Mouse (Mus musculus) neural tube, embryonic 14.5 days (tissue): ENCODE results near the gene B3galnt1. TPM values are rescaled to one million over a fixed set of nuclear protein-coding genes. Genes with fewer than 3 reads are reported as not detected.
"Not testable (repeated sequence)": the region's sequence is repeated elsewhere in the genome, so short reads cannot be mapped to it uniquely, and the experiment has no call there.

Experiments used
- ATAC-seq: fragments of 200-750 bp; cut with Nextera tagmentation; 2 replicates; pipeline ENCODE4 v1.8.0; 2017; ENCODE audit warnings: low read depth, mild to moderate bottlenecking, moderate TSS enrichment, moderate library complexity
- H3K27ac ChIP-seq: fragments of 300-500 bp; sonication (generic); 2 replicates; pipeline ENCODE4 v1.5.1; 2014; ENCODE audit warnings: low read depth, mild to moderate bottlenecking, control low read depth, low read length, moderate library complexity, mixed read lengths
- H3K27me3 ChIP-seq: fragments of 300-500 bp; sonication (generic); 2 replicates; pipeline ENCODE4 v1.6.1; 2014; ENCODE audit warnings: low read length; ENCODE audit not compliant: control insufficient read depth, insufficient read depth
- H3K36me3 ChIP-seq: fragments of 300-500 bp; sonication (generic); 2 replicates; pipeline ENCODE4 v1.6.1; 2014; ENCODE audit warnings: low read length, mixed read lengths; ENCODE audit not compliant: control insufficient read depth, insufficient read depth
- H3K4me1 ChIP-seq: fragments of 300-500 bp; sonication (generic); 2 replicates; pipeline ENCODE4 v1.6.1; 2014; ENCODE audit warnings: low read length; ENCODE audit not compliant: control insufficient read depth, insufficient read depth
- H3K4me2 ChIP-seq: fragments of 300-500 bp; sonication (generic); 2 replicates; pipeline ENCODE4 v1.6.1; 2014; ENCODE audit warnings: mild to moderate bottlenecking, low read depth, low read length, control low read depth
- H3K4me3 ChIP-seq: fragments of 300-500 bp; sonication (generic); 2 replicates; pipeline ENCODE4 v1.5.1; 2014; ENCODE audit warnings: low read depth, low read length, control low read depth, mixed read lengths
- H3K9ac ChIP-seq: fragments of 300-500 bp; sonication (generic); replicated peaks from 2 replicates; pipeline ENCODE4 v1.6.1; 2014; ENCODE audit warnings: low read depth, mild to moderate bottlenecking, control low read depth, low read length, mixed read lengths
- H3K9me3 ChIP-seq: fragments of 300-500 bp; sonication (generic); 2 replicates; pipeline ENCODE4 v1.6.1; 2016; ENCODE audit warnings: low read length; ENCODE audit not compliant: control insufficient read depth
- WGBS: fragments of 180-500 bp; shearing (Covaris S2); extraction: QIAGEN DNeasy Blood & Tissue Kit; methylation state at CpG from one replicate; pipeline ENCODE4 v1.1.7; 2014; 5-methylcytosine and 5-hydroxymethylcytosine counted together
- polyA plus RNA-seq: library from polyadenylated mRNA; unstranded; fragments of >200 nt; fragmentation: Nextera tagmentation; extraction: Ambion mirVana; gene quantifications from 2 replicates; pipeline ENCODE4 v1.2.1, GENCODE M21; 2014

B3galnt1 gene
- polyA plus RNA-seq, 1 experiment from 2014 or later, result 114 TPM

DNA sequence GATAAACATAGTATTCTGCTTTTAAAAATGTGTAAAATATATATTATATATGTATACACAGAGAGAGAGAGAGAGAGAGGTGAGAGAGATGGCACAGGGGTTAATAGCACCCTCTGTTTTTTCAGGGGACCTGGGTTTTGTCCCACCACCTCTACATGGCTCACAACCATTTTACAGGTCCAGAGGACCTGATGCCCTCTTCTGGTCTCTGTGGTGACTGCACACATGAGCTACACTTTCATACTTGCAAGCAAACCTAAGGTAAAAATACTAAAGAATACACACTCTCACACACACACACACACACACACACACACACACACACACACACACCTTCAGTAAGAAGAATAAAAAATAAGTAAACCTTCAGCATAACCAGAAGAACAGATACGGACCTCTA is 20.0 kb downstream of the B3galnt1 start:
- Histone ChIP-seq H3K4me2 (no peak overlapping the region), H3K27ac (no peak overlapping the region), H3K36me3 (peaks cover 13% of the 10 kb centered on the region; the same call in 1 of the 2 replicates), H3K4me3 (no peak overlapping the region), H3K27me3 (no peaks in the 10 kb centered on the region), H3K9ac (no peak overlapping the region), H3K4me1 (no peaks in the 10 kb centered on the region), H3K9me3 (no peaks in the 10 kb centered on the region)
- no peak for ATAC-seq
- 93% methylated on average over 1 of the region's 1 CpGs for WGBS

DNA sequence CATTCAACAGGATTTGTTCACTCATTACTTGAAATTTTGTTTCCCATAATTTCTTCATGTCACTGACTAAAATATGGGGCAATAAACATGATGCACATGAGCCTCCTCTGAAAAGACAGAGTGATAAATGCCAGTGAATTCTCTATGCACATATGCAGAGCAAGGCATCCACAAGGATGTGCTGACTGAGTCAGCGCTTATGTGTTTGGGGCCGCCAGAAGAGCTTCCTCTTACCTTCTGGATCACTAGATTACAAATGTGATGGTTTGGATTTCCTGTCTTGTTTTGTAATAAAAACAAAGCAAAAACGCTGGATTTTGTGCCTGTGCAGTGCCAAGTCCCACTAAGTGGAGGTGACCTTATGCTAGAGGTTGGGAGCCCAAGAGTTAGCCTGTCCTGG is 22.0 kb downstream of the B3galnt1 start:
- Histone ChIP-seq H3K27ac (no peak overlapping the region), H3K9me3 (no peaks in the 10 kb centered on the region), H3K9ac (no peak overlapping the region), H3K36me3 (peaks cover 13% of the 10 kb centered on the region; the same call in 1 of the 2 replicates), H3K4me1 (no peaks in the 10 kb centered on the region), H3K27me3 (no peaks in the 10 kb centered on the region), H3K4me3 (no peak overlapping the region), H3K4me2 (no peak overlapping the region)
- ATAC-seq, result no peak
- WGBS, result 82% methylated on average over 3 of the region's 3 CpGs

DNA sequence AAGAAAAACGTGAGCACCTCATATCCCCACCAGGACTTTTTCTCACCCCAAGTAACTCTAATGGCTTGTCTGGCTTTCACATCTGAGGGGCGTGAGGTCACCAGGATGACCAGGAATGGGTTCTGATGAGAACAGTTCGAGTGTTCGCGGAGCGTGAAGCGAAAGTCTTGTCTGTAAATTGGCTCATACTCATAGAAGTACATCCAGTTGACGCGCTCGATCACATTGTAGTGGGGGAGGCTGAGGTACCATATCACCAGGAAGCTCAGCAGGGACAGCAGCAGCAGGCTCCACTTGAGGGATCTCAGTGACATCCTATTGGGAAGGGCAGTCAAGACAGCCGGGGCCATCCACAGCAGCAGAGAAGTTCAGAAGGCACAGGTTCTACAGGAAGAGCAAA is 23.2 kb downstream of the B3galnt1 start:
- WGBS, result 97% methylated on average over 11 of the region's 11 CpGs
- ATAC-seq, result no peak
- Histone ChIP-seq H3K4me3 (no peak overlapping the region), H3K36me3 (peaks cover 13% of the 10 kb centered on the region; the same call in 1 of the 2 replicates), H3K4me1 (no peaks in the 10 kb centered on the region), H3K27me3 (no peaks in the 10 kb centered on the region), H3K9ac (no peak overlapping the region), H3K4me2 (no peak overlapping the region), H3K27ac (no peak overlapping the region), H3K9me3 (no peaks in the 10 kb centered on the region)

DNA sequence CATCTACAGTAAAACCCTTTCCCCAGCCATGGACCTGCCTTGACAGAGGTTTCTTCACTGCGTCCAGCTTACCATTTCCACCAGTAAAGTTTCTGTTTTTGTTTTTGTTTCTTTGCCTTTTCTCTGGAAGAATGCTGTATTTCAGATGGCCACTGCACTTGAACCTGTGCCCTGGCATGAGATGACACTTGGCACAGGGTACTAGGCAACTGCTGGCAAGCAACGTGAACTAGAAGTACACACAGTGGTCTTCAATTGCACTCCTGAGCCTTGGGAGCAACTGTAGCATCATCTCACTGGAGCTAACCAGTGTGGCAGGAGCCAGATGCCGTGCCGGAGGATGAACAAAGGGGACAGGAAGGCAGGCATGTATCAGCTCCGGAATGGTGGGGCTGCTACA is 26.2 kb downstream of the B3galnt1 start:
- Histone ChIP-seq H3K27ac (no peak overlapping the region), H3K9me3 (no peaks in the 10 kb centered on the region), H3K4me2 (no peak overlapping the region), H3K27me3 (no peaks in the 10 kb centered on the region), H3K4me3 (no peak overlapping the region), H3K9ac (no peak overlapping the region), H3K36me3 (peaks cover 13% of the 10 kb centered on the region; the same call in 1 of the 2 replicates), H3K4me1 (no peaks in the 10 kb centered on the region)
- WGBS, result 85% methylated on average over 5 of the region's 5 CpGs
- no peak for ATAC-seq

DNA sequence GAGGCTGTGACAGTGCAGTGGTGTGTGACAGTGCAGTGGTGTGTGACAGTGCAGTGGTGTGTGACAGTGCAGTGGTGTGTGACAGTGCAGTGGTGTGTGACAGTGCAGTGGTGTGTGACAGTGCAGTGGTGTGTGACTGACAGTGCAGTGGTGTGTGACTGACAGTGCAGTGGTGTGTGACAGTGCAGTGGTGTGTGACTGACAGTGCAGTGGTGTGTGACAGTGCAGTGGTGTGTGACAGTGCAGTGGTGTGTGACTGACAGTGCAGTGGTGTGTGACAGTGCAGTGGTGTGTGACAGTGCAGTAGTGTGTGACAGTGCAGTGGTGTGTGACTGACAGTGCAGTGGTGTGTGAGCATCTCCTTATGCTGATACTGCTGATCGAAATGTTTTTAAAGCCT is 33.2 kb downstream of the B3galnt1 start:
- H3K9ac ChIP-seq, H3K27ac ChIP-seq, H3K4me3 ChIP-seq, H3K36me3 ChIP-seq, H3K9me3 ChIP-seq, H3K4me1 ChIP-seq, H3K4me2 ChIP-seq, ATAC-seq, H3K27me3 ChIP-seq: not testable (repeated sequence)
- 100% methylated on average over 1 of the region's 1 CpGs for WGBS

DNA sequence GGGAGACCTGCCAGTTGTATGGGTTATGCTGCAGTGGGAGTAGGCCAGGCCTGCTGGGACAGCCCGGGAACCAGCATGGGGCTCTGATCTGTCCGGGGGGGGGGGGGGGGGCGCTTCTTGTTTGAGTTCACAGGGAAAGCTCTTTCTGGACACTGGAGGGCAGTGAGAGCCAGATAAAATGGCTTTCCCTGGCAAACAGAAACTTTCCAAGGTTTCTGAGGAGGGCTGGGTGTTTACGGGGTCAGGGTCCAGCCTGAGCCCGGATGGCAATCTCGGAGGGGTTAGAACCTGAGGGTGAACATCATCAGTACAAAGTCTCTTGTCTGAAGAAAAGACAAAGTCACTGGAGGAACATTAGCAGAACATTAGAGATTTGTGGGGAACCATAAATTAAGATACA is 35.4 kb downstream of the B3galnt1 start:
- no peak for ATAC-seq
- no peaks in the 10 kb centered on the region for H3K4me1 ChIP-seq
- H3K27ac ChIP-seq, result no peak overlapping the region
- H3K27me3 ChIP-seq, result no peaks in the 10 kb centered on the region
- H3K9ac ChIP-seq, result no peak overlapping the region
- no peak overlapping the region for H3K4me2 ChIP-seq
- H3K36me3 ChIP-seq, result no peaks in the 10 kb centered on the region
- H3K9me3 ChIP-seq, result no peaks in the 10 kb centered on the region
- WGBS, result 92% methylated on average over 6 of the region's 6 CpGs
- H3K4me3 ChIP-seq, result no peak overlapping the region

DNA sequence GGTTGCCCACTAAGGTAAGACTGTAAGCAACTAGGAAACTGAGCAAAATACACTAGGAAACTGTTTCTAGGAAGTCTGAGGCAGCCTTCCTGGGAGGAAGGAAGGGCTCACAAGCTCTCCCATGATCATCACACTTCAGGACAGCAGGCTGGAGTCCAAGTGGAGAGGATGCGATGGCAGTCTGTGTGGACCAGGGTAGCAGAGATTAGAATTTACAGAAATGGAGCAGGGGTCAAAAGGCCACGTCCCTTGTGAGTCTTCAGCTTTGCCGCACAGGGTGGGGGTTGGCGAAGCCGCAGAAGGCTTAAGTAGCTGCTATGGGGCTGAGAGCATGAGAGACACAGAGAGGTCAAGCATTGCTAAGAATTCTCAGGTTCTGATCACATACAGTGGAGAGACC is 37.1 kb downstream of the B3galnt1 start:
- H3K4me3 ChIP-seq, result no peak overlapping the region
- no peak for ATAC-seq
- no peak overlapping the region for H3K27ac ChIP-seq
- H3K27me3 ChIP-seq, result no peaks in the 10 kb centered on the region
- H3K9me3 ChIP-seq, result no peaks in the 10 kb centered on the region
- WGBS, result 85% methylated on average over 5 of the region's 5 CpGs
- H3K9ac ChIP-seq, result no peak overlapping the region
- no peaks in the 10 kb centered on the region for H3K4me1 ChIP-seq
- H3K4me2 ChIP-seq, result no peak overlapping the region
- no peaks in the 10 kb centered on the region for H3K36me3 ChIP-seq

DNA sequence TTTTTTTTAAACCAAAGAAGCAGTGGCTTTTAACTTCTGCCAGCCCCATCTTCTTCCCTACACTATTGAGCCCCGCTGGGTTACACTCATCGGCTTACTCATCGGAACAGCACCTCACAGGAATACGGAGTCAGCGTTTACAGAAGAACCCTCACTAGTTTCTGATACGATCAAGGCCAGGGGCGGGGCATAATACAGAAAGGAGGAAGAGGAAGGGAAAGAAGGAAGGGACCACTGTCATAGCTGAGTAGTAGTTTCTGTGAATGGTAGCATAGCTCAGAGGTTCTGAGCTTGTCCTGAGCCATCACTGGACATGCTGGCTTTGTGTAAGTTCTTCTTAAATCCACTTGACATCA is 38.8 kb downstream of the B3galnt1 start:
- no peaks in the 10 kb centered on the region for H3K4me1 ChIP-seq
- H3K36me3 ChIP-seq, result no peaks in the 10 kb centered on the region
- 94% methylated on average over 7 of the region's 7 CpGs for WGBS
- no peak overlapping the region for H3K4me3 ChIP-seq
- no peaks in the 10 kb centered on the region for H3K9me3 ChIP-seq
- ATAC-seq, result no peak
- H3K4me2 ChIP-seq, result no peak overlapping the region
- no peak overlapping the region for H3K9ac ChIP-seq
- no peaks in the 10 kb centered on the region for H3K27me3 ChIP-seq
- no peak overlapping the region for H3K27ac ChIP-seq

DNA sequence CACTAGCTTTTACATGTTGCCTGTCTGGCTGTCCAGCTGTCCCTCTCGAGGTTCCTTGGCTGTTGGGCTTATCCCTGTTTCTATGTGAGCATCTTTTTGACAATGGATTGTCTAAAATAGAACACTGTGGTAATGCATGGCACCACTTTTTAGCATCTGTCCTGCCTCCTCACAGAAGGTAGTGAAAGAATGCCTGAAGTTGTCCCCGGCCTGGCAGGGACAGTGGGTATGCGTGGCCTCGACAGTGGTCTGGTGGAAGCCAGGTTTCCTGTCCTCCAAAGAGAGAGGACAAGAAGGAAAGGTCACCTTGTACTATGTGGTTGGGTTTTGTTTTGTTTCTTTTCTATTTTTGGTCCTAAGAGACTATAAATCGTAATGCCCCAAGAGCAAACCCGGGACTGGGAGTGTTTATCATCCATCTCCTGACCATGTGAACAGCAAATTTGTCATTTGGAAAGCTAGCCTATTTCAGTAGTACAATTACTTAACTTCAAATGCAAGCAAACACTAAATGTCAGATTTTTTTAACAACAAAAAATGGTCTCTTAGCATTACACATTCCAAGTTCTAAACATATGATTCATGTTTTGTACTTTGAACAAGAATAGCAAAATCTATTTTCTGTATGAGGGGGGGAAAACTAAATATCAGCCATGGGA is 39.3 kb downstream of the B3galnt1 start:
- 86% methylated on average over 6 of the region's 6 CpGs for WGBS
- Histone ChIP-seq H3K4me3 (no peak overlapping the region), H3K27ac (no peak overlapping the region), H3K9me3 (no peaks in the 10 kb centered on the region), H3K36me3 (no peaks in the 10 kb centered on the region), H3K4me2 (no peak overlapping the region), H3K27me3 (no peaks in the 10 kb centered on the region), H3K9ac (no peak overlapping the region), H3K4me1 (no peaks in the 10 kb centered on the region)
- ATAC-seq, result no peak
